Mouse (Mus musculus) CH12.LX (cell line): Measurements from ENCODE around the gene Sprr3. TPM values are rescaled to one million over a fixed set of nuclear protein-coding genes. Genes with fewer than 3 reads are reported as not detected.
"Not testable (repeated sequence)": the region's sequence is repeated elsewhere in the genome, so short reads cannot be mapped to it uniquely, and the experiment has no call there.

ENCODE experiments used
- DNase-seq: peaks from one replicate; pipeline ENCODE4 v3.0.0-alpha.2; 2013; ENCODE audit errors: extremely low read depth
- H3K27ac ChIP-seq: 2 replicates; pipeline ENCODE4 v1.5.1; 2012; ENCODE audit warnings: low read depth, mild to moderate bottlenecking, control low read depth, moderate library complexity; ENCODE audit not compliant: insufficient read depth
- H3K27me3 ChIP-seq: replicated peaks from 2 replicates; pipeline ENCODE3; 2012; ENCODE audit warnings: inconsistent platforms
- H3K36me3 ChIP-seq, 2 experiments: replicated peaks in 1 of 2; 2 replicates each; pipeline versions ENCODE3 to v1.6.1; 2012; ENCODE audit warnings: inconsistent platforms in 1 of 2, low read length in 1 of 2, mild to moderate bottlenecking in 1 of 2, mixed read lengths in 1 of 2, moderate library complexity in 1 of 2; ENCODE audit not compliant: control insufficient read depth in 1 of 2, insufficient read depth in 1 of 2
- H3K4me1 ChIP-seq, 2 experiments: 2 replicates each; pipeline ENCODE4 v1.6.1; 2012; ENCODE audit warnings: inconsistent platforms in 1 of 2, moderate library complexity in 1 of 2; ENCODE audit not compliant: insufficient read depth in 2 of 2, control insufficient read depth in 1 of 2
- H3K4me2 ChIP-seq: 2 replicates; pipeline ENCODE4 v1.6.1; 2012; ENCODE audit warnings: low read depth, mild to moderate bottlenecking, control low read depth; ENCODE audit not compliant: poor library complexity, insufficient read depth, severe bottlenecking
- H3K4me3 ChIP-seq, 3 experiments: fragments of 150-350 bp in 1 of 3; sonication (generic) in 1 of 3; replicated peaks in 1 of 3; 2 replicates each; pipeline versions ENCODE3 to v1.5.1; 2011 to 2012; ENCODE audit warnings: low read depth in 2 of 3, low read length in 2 of 3, mild to moderate bottlenecking in 2 of 3, moderate library complexity in 2 of 3, control low read depth in 1 of 3, improper control_type of control experiment in 1 of 3, inconsistent platforms in 1 of 3, mixed read lengths in 1 of 3; ENCODE audit not compliant: poor library complexity in 1 of 3
- H3K79me2 ChIP-seq: replicated peaks from 2 replicates; pipeline ENCODE4 v1.6.1; 2012; ENCODE audit warnings: mild to moderate bottlenecking, moderate library complexity; ENCODE audit not compliant: control insufficient read depth, poor library complexity, insufficient read depth, severe bottlenecking; ENCODE audit errors: extremely low read depth
- H3K9ac ChIP-seq: 2 replicates; pipeline ENCODE4 v1.6.1; 2012; ENCODE audit warnings: low read depth, mild to moderate bottlenecking, control low read depth, moderate library complexity; ENCODE audit not compliant: insufficient read depth
- H3K9me3 ChIP-seq: replicated peaks from 2 replicates; pipeline ENCODE3; 2012; ENCODE audit warnings: low read length, inconsistent platforms, mixed read lengths
- CHD1 ChIP-seq: IDR thresholded peaks from 2 replicates; pipeline ENCODE4 v1.6.1; 2012; ENCODE audit warnings: low read depth, low read length, improper control_type of control experiment, inconsistent platforms
- CHD2 ChIP-seq: IDR thresholded peaks from 2 replicates; pipeline ENCODE4 v1.6.1; 2011; ENCODE audit warnings: low read length, improper control_type of control experiment
- ETS1 ChIP-seq: conservative IDR thresholded peaks from 2 replicates; pipeline ENCODE4 v1.6.1; 2012; ENCODE audit warnings: low read depth, mild to moderate bottlenecking, inconsistent platforms, low read length, improper control_type of control experiment, moderate library complexity
- GABPA ChIP-seq: IDR thresholded peaks from 2 replicates; pipeline ENCODE4 v1.6.1; 2012; ENCODE audit warnings: low read depth, low read length, improper control_type of control experiment, inconsistent platforms; ENCODE audit not compliant: insufficient replicate concordance
- IRF4 ChIP-seq: IDR thresholded peaks from 2 replicates; pipeline ENCODE4 v1.6.1; 2014; ENCODE audit warnings: low read depth, mild to moderate bottlenecking, inconsistent platforms, low read length, improper control_type of control experiment
- JUND ChIP-seq: conservative IDR thresholded peaks from 2 replicates; pipeline ENCODE4 v1.6.1; 2011; ENCODE audit warnings: low read depth, low read length, improper control_type of control experiment
- MAFK ChIP-seq: IDR thresholded peaks from 2 replicates; pipeline ENCODE4 v1.6.1; 2011; ENCODE audit warnings: low read length, improper control_type of control experiment; ENCODE audit not compliant: insufficient replicate concordance
- MEF2A ChIP-seq: IDR thresholded peaks from 2 replicates; pipeline ENCODE4 v1.6.1; 2014; ENCODE audit warnings: low read depth, mild to moderate bottlenecking, inconsistent platforms, low read length, improper control_type of control experiment, borderline replicate concordance
- MXI1 ChIP-seq: IDR thresholded peaks from 2 replicates; pipeline ENCODE4 v1.6.1; 2011; ENCODE audit warnings: mild to moderate bottlenecking, low read depth, low read length, improper control_type of control experiment
- MYC ChIP-seq: IDR thresholded peaks from 2 replicates; pipeline ENCODE4 v1.6.1; 2011; ENCODE audit warnings: low read depth, mild to moderate bottlenecking, improper control_type of control experiment, low read length
- NELFE ChIP-seq: IDR thresholded peaks from 2 replicates; pipeline ENCODE4 v1.6.1; 2011; ENCODE audit warnings: low read depth, low read length, improper control_type of control experiment
- NRF1 ChIP-seq: IDR thresholded peaks from 2 replicates; pipeline ENCODE4 v1.6.1; 2014; ENCODE audit warnings: low read depth, mild to moderate bottlenecking, inconsistent platforms, low read length, improper control_type of control experiment, moderate library complexity
- POLR2AphosphoS2 ChIP-seq: IDR thresholded peaks from 2 replicates; pipeline ENCODE4 v1.6.1; 2011; ENCODE audit warnings: low read depth, low read length, improper control_type of control experiment
- RCOR1 ChIP-seq: conservative IDR thresholded peaks from 2 replicates; pipeline ENCODE4 v1.6.1; 2012; ENCODE audit warnings: low read depth, mild to moderate bottlenecking, inconsistent platforms, low read length, improper control_type of control experiment
- SIN3A ChIP-seq: IDR thresholded peaks from 2 replicates; pipeline ENCODE4 v1.6.1; 2012; ENCODE audit warnings: low read length, improper control_type of control experiment, inconsistent platforms
- TBP ChIP-seq: conservative IDR thresholded peaks from 2 replicates; pipeline ENCODE4 v1.6.1; 2011; ENCODE audit warnings: low read depth, low read length, improper control_type of control experiment
- TCF12 ChIP-seq: IDR thresholded peaks from 2 replicates; pipeline ENCODE4 v1.6.1; 2014; ENCODE audit warnings: low read depth, mild to moderate bottlenecking, inconsistent platforms, low read length, improper control_type of control experiment
- UBTF ChIP-seq: IDR thresholded peaks from 2 replicates; pipeline ENCODE4 v1.6.1; 2012; ENCODE audit warnings: low read depth, mild to moderate bottlenecking, inconsistent platforms, low read length, improper control_type of control experiment, moderate library complexity
- ZMIZ1 ChIP-seq: IDR thresholded peaks from 2 replicates; pipeline ENCODE4 v1.6.1; 2012; ENCODE audit warnings: low read depth, mild to moderate bottlenecking, inconsistent platforms, low read length, improper control_type of control experiment
- ZNF384 ChIP-seq: IDR thresholded peaks from 2 replicates; pipeline ENCODE4 v1.6.1; 2012; ENCODE audit warnings: low read depth, low read length, improper control_type of control experiment, inconsistent platforms
- dilution Hi-C: fragments of 300-500 bp; cut with MboI; formaldehyde crosslinking; loops from 2 replicates; pipeline ENCODE4 v1.14.3; 2020; ENCODE audit warnings: low sequenced_read_pairs; ENCODE audit not compliant: extremely low pct_unique_long_range_greater_than_20kb, extremely low pct_ligation_motif_present
- in situ Hi-C: fragments of 300-500 bp; cut with MboI; formaldehyde crosslinking; loops from 3 replicates; pipeline ENCODE4 v1.14.3; 2019; ENCODE audit warnings: low sequenced_read_pairs, low pct_ligation_motif_present, low pct_unique_long_range_greater_than_20kb, mixed read lengths
- polyA plus RNA-seq: library from polyadenylated mRNA; unstranded; fragments of >175 nt; gene quantifications from 2 replicates; pipeline ENCODE4 v1.2.1, GENCODE M21; 2012; ENCODE audit warnings: low read depth; ENCODE audit not compliant: insufficient read length
- total RNA-seq, 2 experiments: library from RNA; depleted of rRNA; stranded (reverse); fragments of 300-350 nt in 1 of 2; fragments of >200 nt in 1 of 2; gene quantifications; 2 replicates each; pipeline ENCODE4 v1.2.3; 2012 to 2014

Gene Sprr3
- total and polyA plus RNA-seq, 3 experiments: not detected

DNA sequence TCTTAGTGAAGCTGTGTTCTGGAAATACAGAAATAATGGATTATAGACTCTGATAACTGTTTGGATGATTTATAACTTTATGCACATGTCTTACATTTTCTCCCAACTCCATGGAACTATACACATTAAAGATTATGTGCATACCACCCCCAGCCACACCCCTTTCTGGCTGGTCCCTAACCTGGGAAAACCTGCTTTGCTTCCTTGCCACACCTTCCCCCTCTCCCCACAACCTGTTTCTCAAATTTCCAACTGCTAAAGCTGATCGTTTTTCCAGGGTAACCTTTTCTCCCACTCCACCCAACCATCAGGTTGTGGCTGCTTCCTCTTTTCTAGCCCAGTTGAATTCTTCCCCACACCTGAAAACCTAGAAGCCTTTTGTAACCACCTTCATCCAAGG is 27.8 kb upstream of the Sprr3 start:
- no peak overlapping the region for H3K4me3 ChIP-seq
- dilution Hi-C loops (no loop called here), in situ Hi-C loops (no loop called here)
- DNase-seq: no peak
- TF ChIP-seq UBTF (no peak), POLR2AphosphoS2 (no peak), NELFE (no peak), CHD2 (no peak), CHD1 (no peak), TBP (no peak), MAFK (no peak), SIN3A (no peak), TCF12 (no peak), NRF1 (no peak), JUND (no peak), ETS1 (no peak), MEF2A (no peak), MYC (no peak), ZNF384 (no peak), RCOR1 (no peak)
- H3K27ac ChIP-seq: no peak overlapping the region
- no peak overlapping the region for H3K4me2 ChIP-seq
- H3K27me3 ChIP-seq: no peaks in the 10 kb centered on the region
- peaks cover 42% of the 10 kb centered on the region for H3K9me3 ChIP-seq
- no peaks in the 10 kb centered on the region for H3K36me3 ChIP-seq
- no peaks in the 10 kb centered on the region for H3K4me1 ChIP-seq
- no peaks in the 10 kb centered on the region for H3K79me2 ChIP-seq
- H3K9ac ChIP-seq: no peak overlapping the region

DNA sequence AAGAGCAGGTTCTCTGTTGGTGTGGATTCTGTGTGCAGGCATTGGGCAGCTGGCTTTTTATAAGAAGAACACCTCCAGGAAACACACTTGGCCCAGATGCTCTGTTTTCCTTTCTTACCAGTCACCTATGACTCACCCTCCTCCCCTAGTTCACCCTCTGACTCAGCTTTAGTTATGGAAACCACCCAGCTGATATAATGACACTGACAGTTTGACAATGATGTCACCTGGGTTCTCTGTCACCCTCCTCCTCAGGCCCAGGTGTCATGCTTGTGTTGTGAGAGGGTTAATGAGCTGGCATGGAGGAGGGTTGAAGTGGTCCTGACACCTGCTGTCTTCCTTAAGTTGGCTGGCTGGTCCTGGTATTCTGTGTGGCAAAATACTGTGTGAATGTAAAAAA is 27.3 kb upstream of the Sprr3 start, which contains the start of gene Sprr1a:
Sprr1a (minus strand) TSS at position 33 of the 400 bp plus-strand sequence.
- in situ Hi-C loops: no loop called here
- Histone ChIP-seq H3K4me2 (no peak within 1 kb of the TSS), H3K27ac (no peak within 1 kb of the TSS), H3K4me3 (no peak within 1 kb of the TSS), H3K79me2 (no peaks in the 10 kb centered on the region), H3K9me3 (peaks cover 39% of the 10 kb centered on the region), H3K9ac (no peak within 1 kb of the TSS), H3K4me1 (no peaks in the 10 kb centered on the region)
- TF ChIP-seq IRF4: no peak
- no peak; the same call in 1 of the 2 replicates for TF ChIP-seq ETS1
- TF ChIP-seq MAFK: no peak
- no peak for TF ChIP-seq ZNF384
- no peak for TF ChIP-seq JUND
- TF ChIP-seq GABPA: no peak
- no peak for TF ChIP-seq RCOR1
- no peak for TF ChIP-seq MXI1
- TF ChIP-seq ZMIZ1: no peak
- TF ChIP-seq, all 38 proteins: peak for 0
- Histone ChIP-seq H3K36me3 (no peaks in the 10 kb centered on the region), H3K27me3 (no peaks in the 10 kb centered on the region)
- DNase-seq: no peak
- dilution Hi-C loops: no loop called here

DNA sequence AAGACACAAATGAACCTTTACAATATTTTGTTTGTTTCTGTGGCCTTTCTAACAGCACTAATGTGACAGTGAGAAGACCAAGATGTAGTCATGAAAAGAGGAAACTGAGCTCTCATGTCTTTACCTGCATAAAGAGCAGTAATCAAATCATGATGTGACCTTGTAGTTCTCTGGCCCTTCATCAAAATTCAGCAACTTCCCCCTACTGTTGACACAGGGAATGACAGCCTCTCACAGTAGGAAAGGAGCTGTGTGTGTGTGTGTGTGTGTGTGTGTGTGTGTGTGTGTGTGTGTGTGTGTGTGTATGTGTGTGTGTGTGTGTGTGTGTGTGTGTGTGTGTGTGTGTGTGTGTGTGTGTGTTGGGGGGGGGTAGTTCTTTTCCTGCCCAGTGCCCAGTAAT is 22.7 kb upstream of the Sprr3 start:
- in situ Hi-C loops, H3K9ac ChIP-seq, H3K36me3 ChIP-seq, H3K27me3 ChIP-seq, H3K4me1 ChIP-seq, dilution Hi-C loops, DNase-seq, H3K4me2 ChIP-seq, H3K79me2 ChIP-seq, H3K4me3 ChIP-seq, H3K27ac ChIP-seq: not testable (repeated sequence)
- peaks cover 27% of the 10 kb centered on the region for H3K9me3 ChIP-seq
